Mouse (Mus musculus): ENCODE measurements around the gene Atg7. TPM values are rescaled to one million over a fixed set of nuclear protein-coding genes. Genes with fewer than 3 reads are reported as not detected.

Gene Atg7
- total and polyA plus RNA-seq, 2 experiments from 2014 or later: 17.1 to 21.5 TPM

DNA sequence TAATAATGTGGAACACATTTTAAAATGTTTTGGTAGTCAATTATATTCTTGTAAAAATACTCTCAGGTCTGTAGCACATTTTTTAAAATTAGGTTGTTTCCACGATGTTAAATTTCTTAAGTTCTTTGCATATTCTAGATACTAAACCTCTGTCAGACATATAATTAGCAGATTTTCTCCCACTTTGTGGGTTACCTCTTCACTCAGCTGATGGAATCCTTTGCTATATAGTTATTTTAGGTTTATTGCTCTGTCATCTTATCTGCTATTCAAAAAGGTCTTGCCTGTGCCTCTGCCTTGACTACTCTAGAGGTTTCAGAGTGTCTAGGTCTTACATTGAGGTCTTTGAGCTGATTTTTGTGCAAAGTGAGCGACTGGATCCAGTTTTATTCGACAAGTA is 106.0 kb downstream of the Atg7 start:
- H3K9ac ChIP-seq (replicated peaks; ENCODE audit: low read length, poor library complexity, severe bottlenecking): no peak overlapping the region
- no peak overlapping the region for H3K4me3 ChIP-seq (ENCODE audit: low read depth, low read length)
- 93% methylated on average over 3 of the region's 3 CpGs for WGBS
- no peaks in the 10 kb centered on the region for H3K36me3 ChIP-seq (ENCODE audit: insufficient read depth, low read length)
- ATAC-seq (ENCODE audit: low FRiP score) (no peak), DNase-seq (ENCODE audit: low spot score) (no peak)
- no peaks in the 10 kb centered on the region for H3K27me3 ChIP-seq (ENCODE audit: insufficient read depth, low read length)
- no peaks in the 10 kb centered on the region for H3K4me1 ChIP-seq (ENCODE audit: insufficient read depth, low read length)
- H3K4me2 ChIP-seq (ENCODE audit: low read depth, low read length, poor library complexity, severe bottlenecking): no peak overlapping the region
- H3K27ac ChIP-seq (ENCODE audit: low read depth, low read length): no peak overlapping the region
- H3K9me3 ChIP-seq (ENCODE audit: low read length): no peaks in the 10 kb centered on the region
- TF ChIP-seq CTCF (IDR thresholded peaks at IDR 0.05): no peak

DNA sequence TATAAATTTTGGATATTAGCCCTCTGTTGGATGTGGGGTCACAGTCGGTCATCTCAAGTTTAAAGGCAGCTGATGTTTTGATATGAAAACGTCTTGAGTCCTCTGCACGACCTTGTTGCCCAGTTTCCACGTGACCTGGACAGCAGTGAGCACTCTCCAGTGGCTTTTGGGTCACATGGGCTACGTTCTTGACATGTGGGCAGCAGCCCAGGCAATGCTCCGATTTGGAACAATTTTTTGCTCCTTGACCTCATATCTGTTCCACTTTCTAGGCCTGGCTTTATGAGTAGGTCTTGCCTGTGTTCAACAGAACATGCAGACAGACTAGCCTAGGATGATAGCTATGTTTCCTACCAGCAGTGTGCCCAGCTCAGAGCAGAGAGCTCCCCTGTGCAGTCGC is 115.9 kb downstream of the Atg7 start:
- H3K36me3 ChIP-seq (ENCODE audit: insufficient read depth, low read length): no peaks in the 10 kb centered on the region
- no peak overlapping the region for H3K9ac ChIP-seq (replicated peaks; ENCODE audit: low read length, poor library complexity, severe bottlenecking)
- ATAC-seq (ENCODE audit: low FRiP score): no peak
- DNase-seq (ENCODE audit: low spot score): no peak
- no peaks in the 10 kb centered on the region for H3K4me1 ChIP-seq (ENCODE audit: insufficient read depth, low read length)
- no peaks in the 10 kb centered on the region for H3K9me3 ChIP-seq (ENCODE audit: low read length)
- no peak for TF ChIP-seq CTCF (IDR thresholded peaks at IDR 0.05)
- 83% methylated on average over 7 of the region's 7 CpGs for WGBS
- no peak overlapping the region for H3K4me3 ChIP-seq (ENCODE audit: low read depth, low read length)
- no peaks in the 10 kb centered on the region for H3K27me3 ChIP-seq (ENCODE audit: insufficient read depth, low read length)
- no peak overlapping the region for H3K4me2 ChIP-seq (ENCODE audit: low read depth, low read length, poor library complexity, severe bottlenecking)
- H3K27ac ChIP-seq (ENCODE audit: low read depth, low read length): no peak overlapping the region

- Histone ChIP-seq H3K4me2 (ENCODE audit: low read depth, low read length, poor library complexity, severe bottlenecking) (no peak overlapping the region), H3K9ac (replicated peaks; ENCODE audit: low read length, poor library complexity, severe bottlenecking) (no peak overlapping the region), H3K4me1 (ENCODE audit: insufficient read depth, low read length) (no peaks in the 10 kb centered on the region), H3K9me3 (ENCODE audit: low read length) (no peaks in the 10 kb centered on the region), H3K36me3 (ENCODE audit: insufficient read depth, low read length) (no peaks in the 10 kb centered on the region), H3K27ac (ENCODE audit: low read depth, low read length) (no peak overlapping the region), H3K27me3 (ENCODE audit: insufficient read depth, low read length) (no peaks in the 10 kb centered on the region), H3K4me3 (ENCODE audit: low read depth, low read length) (no peak overlapping the region)
- ATAC-seq (ENCODE audit: low FRiP score) (no peak), DNase-seq (ENCODE audit: low spot score) (no peak)
- 86% methylated on average over 6 of the region's 6 CpGs for WGBS
- no peak for TF ChIP-seq CTCF (IDR thresholded peaks at IDR 0.05)
Observed at GRCm38 (mm10) chr6:114766314-114766713, 123.4 kb downstream of the Atg7 start.

GRCm38 (mm10) chr6:114767710-114768109 is 124.8 kb downstream of the Atg7 start:
- Histone ChIP-seq H3K4me1 (ENCODE audit: insufficient read depth, low read length) (no peaks in the 10 kb centered on the region), H3K27me3 (ENCODE audit: insufficient read depth, low read length) (no peaks in the 10 kb centered on the region), H3K4me3 (ENCODE audit: low read depth, low read length) (no peak overlapping the region), H3K36me3 (ENCODE audit: insufficient read depth, low read length) (no peaks in the 10 kb centered on the region), H3K27ac (ENCODE audit: low read depth, low read length) (no peak overlapping the region), H3K9ac (replicated peaks; ENCODE audit: low read length, poor library complexity, severe bottlenecking) (no peak overlapping the region), H3K9me3 (ENCODE audit: low read length) (no peaks in the 10 kb centered on the region), H3K4me2 (ENCODE audit: low read depth, low read length, poor library complexity, severe bottlenecking) (no peak overlapping the region)
- ATAC-seq (ENCODE audit: low FRiP score): no peak
- DNase-seq (ENCODE audit: low spot score): no peak
- 59% methylated on average over 2 of the region's 2 CpGs for whole genome bisulfite sequencing
- no peak for TF ChIP-seq CTCF (IDR thresholded peaks at IDR 0.05)

- Histone ChIP-seq H3K36me3 (ENCODE audit: insufficient read depth, low read length) (no peaks in the 10 kb centered on the region), H3K9ac (replicated peaks; ENCODE audit: low read length, poor library complexity, severe bottlenecking) (no peak overlapping the region), H3K27ac (ENCODE audit: low read depth, low read length) (no peak overlapping the region), H3K4me2 (ENCODE audit: low read depth, low read length, poor library complexity, severe bottlenecking) (no peak overlapping the region), H3K4me3 (ENCODE audit: low read depth, low read length) (no peak overlapping the region), H3K9me3 (ENCODE audit: low read length) (no peaks in the 10 kb centered on the region), H3K27me3 (ENCODE audit: insufficient read depth, low read length) (no peaks in the 10 kb centered on the region), H3K4me1 (ENCODE audit: insufficient read depth, low read length) (no peaks in the 10 kb centered on the region)
- WGBS: 83% methylated on average over 2 of the region's 2 CpGs
- no peak for ATAC-seq (ENCODE audit: low FRiP score)
- DNase-seq (ENCODE audit: low spot score): no peak
- TF ChIP-seq CTCF (IDR thresholded peaks at IDR 0.05): no peak
Observed at GRCm38 (mm10) chr6:114770337-114770736, 127.4 kb downstream of the Atg7 start.

DNA sequence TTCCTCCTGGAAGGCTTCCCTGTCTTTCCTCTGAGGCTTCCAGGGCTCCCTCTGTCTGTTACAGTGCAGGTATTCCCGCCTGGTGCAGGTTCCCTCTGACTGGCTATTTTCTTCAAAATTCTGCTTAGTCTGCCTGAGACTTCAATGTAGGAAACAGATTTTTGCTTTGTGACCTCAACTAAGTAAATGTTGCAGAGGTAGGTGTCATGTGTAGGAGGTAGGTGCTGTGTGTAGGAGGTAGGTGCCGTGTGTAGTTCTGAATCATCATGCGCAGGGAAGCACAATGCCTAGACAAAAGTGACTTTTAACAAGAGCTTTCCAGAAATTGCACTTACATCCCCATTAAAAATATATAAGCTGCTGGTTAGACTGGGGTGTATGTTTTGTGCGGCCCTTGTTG is 128.6 kb downstream of the Atg7 start:
- no peak for DNase-seq (ENCODE audit: low spot score)
- TF ChIP-seq CTCF (IDR thresholded peaks at IDR 0.05): no peak
- 83% methylated on average over 4 of the region's 4 CpGs for WGBS
- no peaks in the 10 kb centered on the region for H3K9me3 ChIP-seq (ENCODE audit: low read length)
- H3K36me3 ChIP-seq (ENCODE audit: insufficient read depth, low read length): no peaks in the 10 kb centered on the region
- H3K4me1 ChIP-seq (ENCODE audit: insufficient read depth, low read length): no peaks in the 10 kb centered on the region
- H3K4me2 ChIP-seq (ENCODE audit: low read depth, low read length, poor library complexity, severe bottlenecking): no peak overlapping the region
- H3K4me3 ChIP-seq (ENCODE audit: low read depth, low read length): no peak overlapping the region
- no peak overlapping the region for H3K27ac ChIP-seq (ENCODE audit: low read depth, low read length)
- H3K27me3 ChIP-seq (ENCODE audit: insufficient read depth, low read length): no peaks in the 10 kb centered on the region
- no peak for ATAC-seq (ENCODE audit: low FRiP score)
- no peak overlapping the region for H3K9ac ChIP-seq (replicated peaks; ENCODE audit: low read length, poor library complexity, severe bottlenecking)

Measured in midbrain, postnatal 0 days (tissue).